Mouse (Mus musculus): ENCODE data around the gene Gak.

DNA sequence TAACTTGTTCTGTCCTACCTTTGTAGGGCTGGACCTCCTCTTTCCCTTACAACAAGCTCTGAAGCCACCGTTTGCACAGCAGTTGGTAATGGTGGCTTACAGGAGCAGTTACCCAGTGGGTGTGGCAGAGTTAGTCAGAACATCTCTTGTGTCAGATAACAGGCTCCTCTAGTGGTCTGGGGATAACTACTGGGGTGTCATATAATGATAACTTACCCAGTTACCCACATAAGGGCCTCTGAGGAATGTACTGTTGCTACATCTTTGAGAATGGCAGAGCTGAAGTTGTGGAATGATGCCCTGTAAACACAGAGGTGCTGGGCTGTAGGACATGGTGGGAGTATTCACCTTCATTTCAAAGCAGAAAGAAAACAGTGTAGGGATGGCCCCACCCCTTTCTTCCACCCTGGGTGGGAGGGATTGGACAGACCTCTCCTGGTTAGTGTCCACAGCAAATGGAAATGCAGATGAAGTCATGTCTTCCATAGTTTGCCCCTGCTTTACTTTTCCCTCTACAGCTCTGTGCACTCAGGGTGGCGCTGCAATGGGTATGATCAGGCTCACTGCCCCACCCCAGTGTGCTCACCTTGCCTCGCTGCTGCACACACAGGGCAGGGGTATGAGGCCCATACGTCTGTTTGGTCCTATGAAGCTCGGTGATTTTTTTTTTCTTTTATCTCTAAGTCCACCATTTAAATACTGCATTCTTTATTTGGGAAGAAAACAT, 47.4 kb upstream of the Gak start:
- TF ChIP-seq ZNF384 (IDR thresholded peaks at IDR 0.05; ENCODE audit: low read depth, low read length) (no peak), HCFC1 (IDR thresholded peaks at IDR 0.05; ENCODE audit: borderline replicate concordance, insufficient read depth, low read length) (no peak), ZC3H11A (IDR thresholded peaks at IDR 0.05; ENCODE audit: borderline replicate concordance, low read depth, low read length) (no peak)

Data from ES-E14 (cell line).